Mouse (Mus musculus) limb, embryonic 14.5 days (tissue): ENCODE data around the gene Sfi1. TPM values are rescaled to one million over a fixed set of nuclear protein-coding genes. Genes with fewer than 3 reads are reported as not detected.
"Not testable (repeated sequence)": the region's sequence is repeated elsewhere in the genome, so short reads cannot be mapped to it uniquely, and the experiment has no call there.

ENCODE experiments used
- ATAC-seq: fragments of 200-750 bp; cut with Nextera tagmentation; 2 replicates; pipeline ENCODE4 v1.8.0; 2017; ENCODE audit warnings: low read depth, moderate number of reproducible peaks, moderate TSS enrichment; ENCODE audit not compliant: low FRiP score
- DNase-seq: peaks from one replicate; pipeline ENCODE4 v3.0.0-alpha.2; 2015; ENCODE audit warnings: low spot score
- H3K27ac ChIP-seq: fragments of 300-500 bp; sonication (generic); replicated peaks from 2 replicates; pipeline ENCODE4 v1.5.1; 2014; ENCODE audit warnings: low read depth, mild to moderate bottlenecking, low read length, moderate library complexity, mixed read lengths
- H3K27me3 ChIP-seq: fragments of 300-500 bp; sonication (generic); 2 replicates; pipeline ENCODE4 v1.6.1; 2014; ENCODE audit warnings: low read length, mixed read lengths; ENCODE audit not compliant: control insufficient read depth, insufficient read depth
- H3K36me3 ChIP-seq: fragments of 300-500 bp; sonication (generic); 2 replicates; pipeline ENCODE4 v1.6.1; 2014; ENCODE audit warnings: mild to moderate bottlenecking, low read length, moderate library complexity, mixed read lengths; ENCODE audit not compliant: control insufficient read depth, insufficient read depth
- H3K4me1 ChIP-seq: fragments of 300-500 bp; sonication (generic); 2 replicates; pipeline ENCODE4 v1.6.1; 2014; ENCODE audit warnings: antibody characterized with exemption, low read length, mixed read lengths; ENCODE audit not compliant: control insufficient read depth, insufficient read depth
- H3K4me2 ChIP-seq: fragments of 300-500 bp; sonication (generic); replicated peaks from 2 replicates; pipeline ENCODE4 v1.6.1; 2014; ENCODE audit warnings: low read depth, mild to moderate bottlenecking, low read length, moderate library complexity; ENCODE audit not compliant: severe bottlenecking
- H3K4me3 ChIP-seq: fragments of 300-500 bp; sonication (generic); replicated peaks from 2 replicates; pipeline ENCODE4 v1.5.1; 2014; ENCODE audit warnings: low read length
- H3K9ac ChIP-seq: fragments of 300-500 bp; sonication (generic); 2 replicates; pipeline ENCODE4 v1.6.1; 2014; ENCODE audit warnings: mild to moderate bottlenecking, low read depth, low read length, moderate library complexity; ENCODE audit not compliant: severe bottlenecking
- H3K9me3 ChIP-seq: fragments of 300-500 bp; sonication (generic); 2 replicates; pipeline ENCODE4 v1.6.1; 2016; ENCODE audit warnings: low read length; ENCODE audit not compliant: control insufficient read depth
- WGBS: fragments of 180-500 bp; shearing (Covaris S2); extraction: QIAGEN DNeasy Blood & Tissue Kit; methylation state at CpG from one replicate; pipeline ENCODE4 v1.1.7; 2014; 5-methylcytosine and 5-hydroxymethylcytosine counted together
- polyA plus RNA-seq, 2 experiments: library from polyadenylated mRNA; depleted of rRNA in 1 of 2; stranded (reverse) in 1 of 2; unstranded in 1 of 2; fragments of >200 nt; fragmentation: Nextera tagmentation in 1 of 2; extraction: Ambion mirVana in 1 of 2; gene quantifications; 2 replicates each; pipeline versions ENCODE4 v1.2.1 to v1.2.3; 2012 to 2014

Gene Sfi1
- polyA plus RNA-seq, 2 experiments: 10.1 to 34.6 TPM

GRCm38 (mm10) chr11:3153666-3154397 is 39.4 kb downstream of the Sfi1 start:
- not testable (repeated sequence) for H3K36me3 ChIP-seq, H3K4me1 ChIP-seq, H3K27me3 ChIP-seq, H3K4me3 ChIP-seq, H3K9ac ChIP-seq, H3K27ac ChIP-seq, H3K4me2 ChIP-seq
- ATAC-seq (peak; percentile 56), DNase-seq (peak; percentile 25)
- peaks cover 12% of the 10 kb centered on the region for H3K9me3 ChIP-seq
- 63% methylated on average over 1 of the region's 1 CpGs for WGBS

DNA sequence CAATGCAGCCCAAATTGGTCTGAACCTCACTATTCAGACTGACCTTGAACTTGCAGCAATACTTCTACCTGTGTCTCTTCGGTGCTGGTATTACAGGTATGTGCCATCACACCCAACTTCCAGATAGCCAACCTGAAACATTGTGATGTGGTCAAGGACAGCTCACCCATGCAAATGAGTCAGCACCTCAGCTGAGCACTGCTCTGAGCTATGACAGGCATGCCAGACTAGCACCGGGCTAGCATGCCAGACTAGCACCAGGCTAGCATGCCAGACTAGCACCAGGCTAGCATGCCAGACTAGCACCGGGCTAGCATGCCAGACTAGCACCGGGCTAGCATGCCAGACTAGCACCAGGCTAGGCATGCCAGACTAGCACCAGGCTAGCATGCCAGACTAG is 41.9 kb downstream of the Sfi1 start:
- H3K4me1 ChIP-seq, H3K36me3 ChIP-seq, H3K27ac ChIP-seq, H3K9ac ChIP-seq, H3K4me3 ChIP-seq, H3K27me3 ChIP-seq, H3K4me2 ChIP-seq: not testable (repeated sequence)
- peaks cover 10% of the 10 kb centered on the region for H3K9me3 ChIP-seq
- WGBS: 87% methylated on average over 4 of the region's 4 CpGs
- ATAC-seq (0 out of 2 replicates have a peak, but pooled peaks have one; percentile 7), DNase-seq (peak; percentile 1)

DNA sequence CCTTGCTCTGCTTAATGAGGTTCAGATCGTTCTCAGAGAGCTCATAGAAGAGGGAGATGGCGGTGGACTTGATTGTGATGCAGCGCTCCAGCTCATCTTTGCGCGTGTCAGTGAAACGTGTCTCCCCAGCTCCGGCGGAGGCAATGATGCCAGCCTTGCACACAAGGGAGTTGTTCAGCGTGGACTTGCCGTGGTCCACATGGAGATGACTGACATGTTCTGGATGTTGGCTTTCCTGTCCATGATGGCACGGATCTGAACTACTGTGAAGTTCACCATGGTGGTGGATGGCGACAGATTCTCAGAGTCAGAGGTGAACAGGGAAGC is 42.6 kb downstream of the Sfi1 start:
- DNase-seq: peak; percentile 0
- H3K4me2 ChIP-seq, H3K27ac ChIP-seq, H3K9ac ChIP-seq, H3K4me3 ChIP-seq, H3K36me3 ChIP-seq, ATAC-seq, H3K4me1 ChIP-seq, H3K27me3 ChIP-seq: not testable (repeated sequence)
- H3K9me3 ChIP-seq: peaks cover 10% of the 10 kb centered on the region
- 95% methylated on average over 12 of the region's 12 CpGs for WGBS

GRCm38 (mm10) chr11:3150003-3150676 is 43.1 kb downstream of the Sfi1 start:
- not testable (repeated sequence) for H3K9ac ChIP-seq, H3K4me1 ChIP-seq, H3K4me2 ChIP-seq, ATAC-seq, H3K4me3 ChIP-seq, H3K27me3 ChIP-seq, H3K27ac ChIP-seq, H3K36me3 ChIP-seq
- H3K9me3 ChIP-seq: peaks cover 14% of the 10 kb centered on the region
- WGBS: 97% methylated on average over 21 of the region's 24 CpGs
- DNase-seq: peak; percentile 5

DNA sequence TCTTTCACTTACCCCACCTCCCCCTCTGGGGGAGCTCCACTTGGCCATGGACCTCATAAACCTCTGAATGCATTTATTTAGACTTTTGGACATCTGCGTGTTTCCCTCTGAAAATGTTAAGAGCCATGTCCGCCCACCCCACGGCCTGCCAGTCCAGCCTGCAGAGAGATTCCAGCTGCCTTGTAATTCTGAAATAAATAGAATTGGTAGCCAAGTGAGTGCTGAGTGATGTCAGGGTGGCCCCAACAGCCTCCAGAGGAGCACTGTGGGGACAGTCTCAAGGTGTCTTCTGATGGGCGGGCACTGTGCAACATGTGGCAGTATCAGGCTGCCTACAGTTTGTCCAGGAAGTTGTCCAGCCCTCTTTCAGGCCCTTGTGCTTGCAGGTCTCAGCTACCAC is 43.8 kb downstream of the Sfi1 start:
- H3K27me3 ChIP-seq, H3K27ac ChIP-seq, H3K4me1 ChIP-seq, ATAC-seq, H3K9ac ChIP-seq, H3K4me2 ChIP-seq, H3K36me3 ChIP-seq, DNase-seq, H3K4me3 ChIP-seq: not testable (repeated sequence)
- peaks cover 14% of the 10 kb centered on the region for H3K9me3 ChIP-seq
- 95% methylated on average over 3 of the region's 4 CpGs for WGBS

DNA sequence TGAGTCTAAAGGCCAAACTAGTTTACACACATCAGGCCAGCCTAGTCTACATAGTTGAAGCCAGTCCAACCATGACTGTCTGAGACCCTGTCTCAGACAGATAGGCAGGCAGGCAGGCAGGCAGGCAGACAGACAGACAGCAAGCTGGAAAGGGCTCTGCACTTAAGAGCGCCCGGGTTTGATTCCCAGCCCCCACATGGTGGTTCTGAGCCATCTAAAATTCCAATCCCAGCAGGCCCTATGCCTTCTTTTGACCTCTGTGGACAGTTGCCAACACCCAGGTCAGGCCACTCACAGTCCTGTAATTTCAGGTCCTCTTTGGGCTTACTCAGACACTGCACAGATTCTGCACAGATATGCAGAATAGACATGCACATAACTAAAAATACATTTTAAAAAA is 46.5 kb downstream of the Sfi1 start:
- not testable (repeated sequence) for H3K36me3 ChIP-seq, H3K4me2 ChIP-seq, H3K27me3 ChIP-seq, H3K9ac ChIP-seq, H3K4me1 ChIP-seq, H3K4me3 ChIP-seq, H3K27ac ChIP-seq, ATAC-seq
- peaks cover 10% of the 10 kb centered on the region for H3K9me3 ChIP-seq
- WGBS: 92% methylated on average over 2 of the region's 2 CpGs
- peak; percentile 0 for DNase-seq

GRCm38 (mm10) chr11:3145359-3146165 is 47.7 kb downstream of the Sfi1 start:
- H3K4me3 ChIP-seq, H3K9ac ChIP-seq, H3K27ac ChIP-seq, H3K36me3 ChIP-seq, H3K27me3 ChIP-seq, H3K4me1 ChIP-seq, H3K4me2 ChIP-seq, ATAC-seq: not testable (repeated sequence)
- peaks cover 12% of the 10 kb centered on the region for H3K9me3 ChIP-seq
- 76% methylated on average over 7 of the region's 9 CpGs for WGBS
- peak; percentile 2 for DNase-seq

DNA sequence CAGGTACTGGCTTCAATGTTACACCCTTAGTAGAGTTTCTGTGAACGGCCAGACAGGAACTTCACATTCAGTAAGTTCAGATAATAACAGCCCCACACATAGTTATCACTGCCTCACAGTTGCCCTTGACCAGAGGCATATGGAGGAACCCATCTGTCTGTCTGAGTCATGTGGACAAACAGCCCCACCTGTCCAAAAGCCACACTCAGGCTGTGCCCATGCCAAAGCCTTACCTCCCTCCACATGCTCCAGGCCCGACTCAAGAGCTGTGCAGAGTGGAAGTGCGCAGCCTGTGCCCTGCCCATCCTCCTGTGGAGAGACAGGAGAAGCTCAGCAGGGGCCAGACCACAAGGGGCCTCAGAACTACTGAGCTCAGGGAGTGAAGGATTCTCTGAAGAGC is 49.3 kb downstream of the Sfi1 start:
- ATAC-seq, H3K9ac ChIP-seq, H3K27me3 ChIP-seq, H3K36me3 ChIP-seq, H3K4me3 ChIP-seq, H3K27ac ChIP-seq, H3K4me1 ChIP-seq, DNase-seq, H3K4me2 ChIP-seq, H3K9me3 ChIP-seq: not testable (repeated sequence)
- 72% methylated on average over 3 of the region's 3 CpGs for WGBS
